Mouse (Mus musculus) gastrocnemius, postnatal 4 days (tissue): ENCODE data around the gene Fgfr3. TPM values are rescaled to one million over a fixed set of nuclear protein-coding genes. Genes with fewer than 3 reads are reported as not detected.

ENCODE experiments used
- DNase-seq, 2 experiments: peaks; one replicate each; pipeline ENCODE4 v3.0.0; 2021 to 2022; ENCODE audit warnings: low spot score in 2 of 2, mixed read lengths in 2 of 2
- total RNA-seq, 2 experiments: library from RNA; stranded (reverse); gene quantifications; 2 replicates each; pipeline ENCODE4 v1.2.3; 2021

The Fgfr3 gene
- total RNA-seq, 2 experiments from 2014 or later, result 2.2 to 2.6 TPM

DNA sequence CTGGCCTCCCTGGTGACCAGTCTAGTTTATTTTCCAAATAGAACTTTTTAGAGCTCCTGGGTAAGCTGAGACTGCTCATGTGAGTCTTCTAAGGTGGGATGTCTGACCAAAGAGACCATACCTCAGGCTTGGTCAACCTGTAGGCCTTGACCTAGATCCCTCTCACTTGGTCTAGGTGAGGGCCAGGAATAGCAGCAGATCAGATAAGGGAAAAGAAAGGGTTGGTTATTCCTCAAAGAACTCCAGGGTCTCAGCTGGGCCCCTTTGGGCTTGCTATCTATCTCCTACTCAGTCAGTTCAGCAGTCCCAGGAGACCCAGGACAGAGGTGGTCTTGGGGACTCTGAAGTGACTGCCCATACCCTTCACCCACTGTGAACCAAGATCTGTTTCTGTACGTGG is 23.9 kb upstream of the Fgfr3 start:
- DNase-seq, result no peak

DNA sequence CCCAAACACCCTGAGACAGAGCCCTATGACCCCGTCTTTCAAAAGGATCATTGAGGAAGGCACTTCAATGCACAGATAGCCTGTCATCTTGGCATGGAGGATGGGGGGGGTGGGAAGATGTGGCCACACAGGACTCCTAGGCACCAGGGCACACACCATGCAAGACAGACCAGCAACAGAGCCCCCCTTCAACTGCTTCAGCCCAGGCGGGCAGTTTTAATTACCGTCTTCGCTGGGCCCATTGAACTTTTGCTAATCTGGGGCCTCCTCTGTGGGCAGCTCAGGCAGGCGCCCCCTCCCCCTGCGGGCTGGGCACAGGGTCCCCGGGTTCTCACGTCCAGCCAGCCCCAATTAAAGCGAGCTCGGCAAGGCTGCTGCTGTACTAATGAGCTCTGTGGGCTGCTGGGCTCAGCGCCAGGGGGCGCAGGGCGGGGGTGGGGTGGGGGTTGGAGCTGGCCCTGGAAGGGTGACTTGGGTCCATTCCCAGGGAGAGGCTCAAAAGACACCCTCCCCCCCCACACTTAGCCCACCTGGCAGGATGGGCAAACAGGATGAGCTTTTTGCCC is 23.4 kb upstream of the Fgfr3 start:
- DNase-seq, result no peak

DNA sequence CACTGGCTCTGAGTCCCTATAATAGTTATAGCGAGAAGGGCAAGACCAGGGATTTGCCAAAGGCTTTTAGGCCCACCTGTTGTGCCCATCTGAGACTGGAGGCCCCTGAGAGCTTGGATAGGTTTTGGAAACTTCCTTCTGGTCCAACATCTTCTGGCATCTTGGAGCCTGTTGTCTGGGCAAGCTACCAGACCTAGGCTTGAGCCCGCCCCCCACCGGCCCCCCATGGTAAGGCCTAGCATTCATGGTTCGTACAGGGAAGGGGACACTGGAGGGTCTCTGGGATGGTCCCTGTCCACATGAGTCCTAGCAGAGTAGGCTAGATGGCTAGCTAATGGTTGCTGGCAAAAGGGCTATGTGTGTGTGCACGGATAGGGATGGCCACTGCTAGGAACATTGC is 22.8 kb upstream of the Fgfr3 start:
- DNase-seq, result no peak

DNA sequence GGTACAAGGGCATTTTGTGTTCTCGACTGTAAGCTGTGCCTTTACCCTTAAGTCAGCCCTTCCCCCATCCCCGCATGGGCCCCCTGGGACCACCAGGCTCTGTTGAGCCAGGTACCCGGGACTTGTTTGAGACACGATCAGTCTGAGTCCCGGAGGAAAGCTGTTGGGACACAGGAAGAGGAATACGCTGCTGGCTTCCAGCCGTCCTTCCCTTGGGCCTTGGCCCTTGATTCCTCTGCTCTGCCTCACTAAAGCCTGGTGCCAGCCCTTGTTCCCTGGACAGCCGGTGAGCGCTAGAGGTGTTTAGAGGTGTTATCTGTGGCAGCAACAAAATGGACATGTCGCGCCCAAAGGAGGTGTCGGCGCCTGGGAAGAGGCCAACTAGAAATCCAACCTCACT is 21.5 kb upstream of the Fgfr3 start:
- no peak for DNase-seq

DNA sequence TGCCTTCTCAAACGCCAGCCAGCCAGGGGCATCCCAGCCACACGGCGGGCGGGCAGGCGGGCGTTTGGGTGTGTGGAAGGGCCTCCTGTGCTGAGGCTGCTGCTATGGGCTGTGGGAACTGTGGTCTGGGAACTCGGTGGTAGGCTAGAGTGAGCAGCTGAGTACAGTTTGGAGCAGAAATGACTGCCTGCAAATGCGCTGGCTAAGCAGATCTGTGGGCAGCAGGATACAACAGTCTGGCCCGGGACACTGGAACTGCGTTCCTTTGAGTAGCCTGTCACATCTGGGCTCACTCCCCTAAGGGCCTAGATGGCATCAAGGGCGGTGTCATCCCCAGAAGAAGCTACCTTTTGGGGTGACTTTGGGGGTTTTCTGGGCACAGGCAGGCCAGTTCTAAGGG is 19.6 kb upstream of the Fgfr3 start:
- no peak for DNase-seq

DNA sequence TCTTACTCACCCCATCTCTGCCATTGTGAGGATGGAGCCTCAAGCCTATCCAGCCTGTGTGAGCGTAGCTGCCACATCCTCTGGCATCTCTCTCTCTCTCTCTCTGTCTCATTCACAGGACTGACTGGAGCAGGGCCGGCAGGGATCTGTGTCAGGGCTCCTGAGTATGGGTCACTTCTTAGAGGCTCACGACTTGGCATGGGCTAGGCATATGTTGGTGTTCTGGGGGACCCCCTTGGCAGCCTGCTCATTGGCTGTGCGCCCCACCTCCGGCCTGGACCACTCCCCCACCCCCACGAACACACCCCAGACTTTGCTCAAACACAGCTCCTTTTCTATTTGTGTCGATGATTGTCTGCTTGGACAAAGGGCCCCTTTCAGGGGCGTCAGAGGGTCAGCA is 17.5 kb upstream of the Fgfr3 start:
- DNase-seq, result no peak

DNA sequence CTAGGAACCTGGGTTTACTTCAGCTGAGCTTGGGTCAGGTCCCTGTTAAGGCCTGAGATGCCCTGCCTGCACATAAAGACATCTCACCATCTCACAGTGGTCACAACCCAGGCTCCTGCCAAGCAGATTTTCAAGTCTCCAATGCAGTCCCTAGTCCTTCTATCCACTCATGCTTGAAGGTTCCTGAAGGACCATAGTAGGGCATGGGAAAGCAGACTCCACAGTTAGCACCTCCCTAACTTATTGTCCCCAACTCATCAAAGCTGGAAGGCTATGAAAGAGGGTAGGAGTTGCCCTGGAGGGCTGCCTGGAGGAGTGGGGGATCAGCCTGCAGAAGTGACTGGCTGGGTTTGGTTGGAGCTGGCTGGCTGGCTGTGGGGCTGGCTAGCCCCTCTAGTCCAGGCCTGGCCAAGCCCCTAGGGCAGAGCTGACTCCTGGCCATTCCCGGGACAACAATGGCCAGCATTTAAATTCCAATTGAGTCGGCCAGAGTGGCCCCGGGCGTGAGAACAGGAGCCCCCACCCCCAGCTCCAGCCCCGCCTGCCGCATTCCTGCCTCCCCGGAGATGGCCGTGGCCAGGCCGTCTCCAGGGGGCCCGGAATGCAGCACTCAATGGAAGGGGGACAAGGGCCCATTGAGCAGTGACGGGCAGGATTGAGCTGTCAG is 16.4 kb upstream of the Fgfr3 start:
- DNase-seq, result no peak

DNA sequence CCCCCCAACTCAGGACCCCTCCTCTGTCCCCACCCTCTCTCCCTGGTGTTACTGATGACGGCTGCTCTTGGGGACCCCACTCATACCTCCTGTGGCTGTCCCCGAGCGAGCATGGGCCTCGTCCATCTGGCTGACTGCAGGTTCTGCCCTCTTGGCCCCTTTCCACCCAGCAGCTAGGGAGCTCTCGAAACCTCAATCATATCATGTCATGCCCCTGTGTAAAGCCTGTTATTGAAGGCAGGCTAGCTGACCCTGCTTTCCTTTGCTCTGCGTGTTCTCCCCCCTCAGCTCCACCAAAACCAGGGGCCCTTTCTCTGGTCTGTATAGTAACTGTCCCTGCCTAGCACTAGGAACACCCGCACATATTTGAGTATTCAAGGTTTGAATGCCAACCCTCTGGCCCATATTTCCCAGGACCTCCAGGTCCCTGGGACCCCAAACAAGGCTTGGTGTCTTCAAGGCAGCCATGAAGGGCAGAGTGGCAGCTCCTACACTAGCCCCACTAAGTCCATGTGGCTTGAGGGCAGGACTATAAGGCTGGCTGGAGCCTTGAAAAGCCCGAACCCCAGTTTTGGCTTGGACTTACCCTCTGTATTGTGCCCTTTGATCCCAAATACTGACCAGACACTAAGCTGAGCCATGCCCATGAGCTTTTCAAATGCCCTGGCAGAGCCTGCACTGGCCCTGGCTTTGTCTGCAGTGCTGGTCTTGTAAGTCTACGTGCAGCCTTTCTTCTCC is 15.7 kb upstream of the Fgfr3 start:
- no peak for DNase-seq

DNA sequence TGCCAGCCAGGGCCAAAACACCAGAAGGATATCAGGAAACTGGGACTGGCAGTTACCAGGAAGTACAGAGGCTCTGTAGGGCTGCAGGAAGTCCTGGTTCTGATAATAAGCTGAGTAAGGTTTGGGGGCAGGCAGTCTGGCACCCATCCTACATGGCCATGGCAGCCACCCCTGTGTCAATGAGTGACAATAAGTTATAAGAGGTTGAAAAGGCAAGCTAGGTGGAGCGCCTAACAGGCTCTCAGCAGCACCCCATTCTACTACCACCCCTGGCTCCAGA is 15.2 kb upstream of the Fgfr3 start:
- no peak for DNase-seq

DNA sequence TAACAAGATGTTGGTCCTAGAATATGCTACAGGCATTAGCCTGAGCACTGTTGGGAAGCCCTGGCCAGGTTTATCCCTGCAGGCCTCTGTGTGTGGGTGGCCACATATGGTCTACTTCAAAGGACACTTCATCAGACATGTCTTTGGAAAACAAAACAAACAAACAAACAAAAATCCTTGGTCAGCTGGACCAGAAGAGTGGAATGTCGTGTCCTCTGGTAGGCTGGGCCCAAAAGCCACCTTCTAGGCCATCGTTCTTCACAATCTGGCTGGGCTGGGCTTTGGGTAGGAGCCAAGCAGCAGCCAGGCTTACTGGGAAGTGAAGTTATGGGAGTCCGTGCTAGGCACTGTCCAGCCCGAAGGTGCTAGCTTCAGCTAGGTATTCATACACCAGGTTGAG is 14.3 kb upstream of the Fgfr3 start:
- no peak for DNase-seq

DNA sequence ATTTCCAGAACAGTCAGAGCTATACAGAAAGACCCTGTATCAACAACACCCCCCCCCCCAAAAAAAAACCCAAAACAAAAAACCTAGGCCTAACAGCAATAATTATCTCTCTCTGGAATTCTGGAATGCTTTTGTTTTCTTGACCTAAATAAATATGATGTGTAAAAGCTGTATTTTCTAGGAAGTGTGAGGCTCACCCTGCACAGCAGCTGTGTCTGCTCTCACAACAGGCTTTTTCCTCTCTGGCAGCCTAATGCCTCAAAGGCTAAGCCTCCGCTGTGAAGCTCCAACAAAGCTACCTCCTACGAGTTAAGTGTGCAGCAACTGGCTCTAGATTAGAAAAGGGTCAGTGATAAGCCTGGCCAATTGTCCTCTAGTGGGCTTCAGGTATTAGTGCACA is 12.4 kb upstream of the Fgfr3 start:
- no peak for DNase-seq

DNA sequence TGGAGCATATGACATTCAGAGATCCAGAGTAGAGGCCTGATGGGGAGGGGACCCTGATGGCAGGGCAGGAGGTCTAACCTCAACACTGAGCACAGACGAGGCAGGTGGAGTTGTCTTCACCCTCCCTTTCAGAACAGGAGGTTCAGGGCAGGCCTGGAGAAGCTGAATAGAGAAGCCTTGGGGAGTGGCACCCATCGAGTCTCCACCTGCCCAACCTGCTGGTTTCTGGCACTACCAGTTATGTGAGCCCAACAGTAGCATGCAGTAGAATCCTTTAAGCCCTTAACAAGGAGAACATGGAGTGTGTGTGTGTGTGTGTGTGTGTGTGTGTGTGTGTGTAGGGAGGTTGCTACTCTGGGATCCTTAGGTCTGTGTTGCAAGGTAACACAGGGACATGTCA is 8.9 kb upstream of the Fgfr3 start:
- no peak for DNase-seq

DNA sequence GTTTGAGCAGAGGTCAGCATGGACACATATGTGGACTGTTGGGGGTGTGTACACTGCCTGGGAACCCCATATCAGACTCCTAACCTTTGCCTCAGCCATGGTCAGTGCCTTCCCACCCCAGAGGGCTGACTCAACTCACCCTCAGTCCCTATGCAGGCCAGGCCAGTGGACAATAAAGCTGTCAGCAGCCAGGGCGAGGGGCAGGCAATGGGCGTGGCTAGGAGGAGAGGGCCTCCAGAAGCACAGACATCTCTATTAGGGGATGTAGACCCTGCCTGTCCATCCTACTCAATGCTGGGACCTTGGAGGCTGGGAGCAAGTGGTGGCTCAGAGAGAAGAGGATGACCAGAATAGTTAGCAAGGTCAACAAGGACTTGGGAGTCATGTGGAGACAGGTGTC is 6.3 kb upstream of the Fgfr3 start:
- DNase-seq, result no peak

DNA sequence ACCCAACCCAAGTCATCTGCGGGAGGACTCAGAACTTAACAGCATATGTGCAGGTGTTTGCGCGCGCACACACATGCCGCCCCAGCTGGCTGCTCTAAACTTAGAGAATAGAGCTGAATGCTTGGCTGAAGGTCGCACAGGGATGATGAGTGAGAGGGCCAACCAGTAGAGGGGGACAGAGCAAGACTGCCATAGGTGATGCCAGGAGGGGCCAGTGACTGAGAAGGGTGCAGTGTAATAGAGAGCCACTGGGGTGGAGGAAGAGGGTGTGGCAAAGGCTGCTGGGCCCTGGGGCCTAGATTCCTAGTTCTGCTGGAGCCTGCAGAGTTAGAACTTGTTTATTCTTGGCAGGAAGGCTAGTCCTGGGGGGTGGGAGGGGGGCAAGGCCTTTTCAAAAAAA is 5.0 kb upstream of the Fgfr3 start:
- no peak for DNase-seq

DNA sequence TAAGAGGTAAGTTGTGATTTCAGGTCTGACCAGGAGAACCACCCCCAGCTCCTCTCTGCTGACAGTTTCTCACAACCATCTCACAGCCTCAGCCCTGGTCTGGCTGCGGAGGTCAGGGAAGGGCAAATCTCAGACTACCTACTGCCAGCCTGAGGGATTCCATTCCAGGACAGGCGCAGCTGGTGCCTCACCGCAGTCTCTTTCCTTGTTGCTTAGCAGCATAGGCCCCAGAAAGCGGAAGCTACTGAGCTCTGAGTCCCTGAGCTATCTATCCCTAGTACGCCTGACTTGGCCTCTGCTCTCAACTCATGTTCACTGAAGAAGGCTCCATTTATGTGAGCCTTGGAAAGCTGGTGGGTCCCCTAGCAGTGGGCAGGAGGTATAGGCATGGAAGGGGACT is 3.0 kb upstream of the Fgfr3 start:
- DNase-seq, result no peak

DNA sequence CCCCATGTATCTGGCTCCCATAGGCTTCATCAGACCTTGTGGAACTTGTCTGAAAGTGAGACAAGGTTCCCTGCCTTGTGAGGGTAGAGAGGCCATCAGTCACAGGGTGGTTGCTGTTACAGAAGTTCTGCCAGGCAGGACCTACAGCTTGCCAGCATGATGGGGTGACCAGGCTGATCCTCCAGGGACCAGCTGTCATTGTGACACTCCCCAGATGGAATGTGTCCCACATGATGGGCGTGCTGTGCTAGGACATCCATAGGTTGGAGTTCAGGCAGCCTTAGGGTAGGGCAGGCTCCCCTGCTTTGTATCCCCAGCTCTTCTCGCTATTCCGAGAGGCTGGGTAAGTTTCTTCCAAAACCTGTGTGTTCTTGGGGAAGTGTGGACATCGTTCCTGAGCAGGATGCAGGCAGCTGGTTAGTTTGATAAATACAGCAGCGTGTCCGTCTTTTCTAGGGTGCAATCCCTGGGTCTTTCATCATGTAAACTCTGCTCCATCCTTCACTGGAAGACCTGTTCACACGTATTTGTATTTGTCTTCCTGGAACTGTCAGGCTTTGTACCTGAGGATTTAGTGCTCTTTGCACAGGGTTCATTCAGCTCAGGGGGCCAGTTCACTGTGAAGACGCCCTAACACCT is 503 bp upstream of the Fgfr3 start:
- DNase-seq, result no peak

DNA sequence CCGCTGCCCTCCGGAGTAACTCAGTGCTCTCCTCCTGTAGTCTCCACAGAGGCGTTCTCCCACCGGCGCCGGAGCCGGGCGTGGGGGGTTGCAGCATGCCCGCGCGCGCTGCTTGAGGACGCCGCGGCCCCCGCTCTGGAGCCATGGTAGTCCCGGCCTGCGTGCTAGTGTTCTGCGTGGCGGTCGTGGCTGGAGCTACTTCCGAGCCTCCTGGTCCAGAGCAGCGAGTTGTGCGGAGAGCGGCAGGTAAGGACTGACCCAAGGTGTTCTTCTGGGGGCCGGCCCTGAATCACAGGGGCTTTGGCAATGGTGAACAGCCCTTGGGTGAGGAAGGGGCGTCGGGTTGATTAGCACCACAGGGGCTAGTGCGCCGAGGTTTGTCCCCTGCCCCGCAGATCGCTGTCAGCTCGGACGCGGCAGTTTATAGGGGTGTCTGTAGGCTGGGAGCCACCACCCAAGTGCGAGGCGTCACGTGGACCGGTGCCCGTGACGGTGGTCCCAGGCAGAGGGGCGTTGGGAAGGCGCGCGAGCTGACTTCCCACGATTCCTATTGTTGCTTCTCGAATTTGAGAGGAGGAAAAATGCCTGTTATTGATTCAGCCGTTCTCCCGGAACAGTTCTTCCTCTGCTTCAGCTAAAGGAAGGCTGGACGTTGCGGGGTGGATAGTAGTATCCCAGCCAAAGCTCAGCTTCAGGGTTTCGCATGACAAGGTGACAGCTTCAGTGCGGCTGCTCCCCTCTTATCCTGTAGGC is 968 bp downstream of the Fgfr3 start:
- no peak for DNase-seq

DNA sequence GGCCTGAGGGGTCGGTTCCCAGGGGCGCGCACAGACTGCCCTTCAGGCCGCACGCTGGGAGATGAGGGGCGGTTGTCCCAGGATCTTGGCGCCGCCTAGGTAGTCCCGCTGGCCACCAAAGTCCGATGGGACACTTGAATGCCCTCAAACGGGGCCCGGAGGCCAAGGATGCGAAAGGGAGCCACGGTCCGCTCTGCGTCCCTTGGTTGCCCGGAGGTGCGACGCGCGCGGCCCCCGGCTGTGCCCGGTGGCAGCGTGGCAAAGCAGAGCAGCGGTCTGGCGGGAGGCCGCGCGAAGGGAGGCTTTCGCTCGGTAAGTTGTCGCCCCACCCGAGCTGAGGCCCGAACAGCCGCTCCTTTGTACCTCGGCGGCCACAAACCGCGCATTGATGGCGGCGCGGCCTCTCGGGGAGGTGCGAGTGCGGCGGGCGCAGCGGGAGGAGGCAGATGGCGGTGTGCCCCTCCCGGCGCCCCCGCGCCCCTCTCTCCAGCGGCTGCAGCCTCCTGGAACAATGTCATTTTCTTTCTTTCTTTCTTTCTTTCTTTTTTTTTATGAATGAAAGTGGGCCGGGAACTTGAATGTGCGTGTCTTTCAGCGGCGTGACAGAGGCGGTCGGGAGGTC is 1.7 kb downstream of the Fgfr3 start:
- DNase-seq, result no peak

DNA sequence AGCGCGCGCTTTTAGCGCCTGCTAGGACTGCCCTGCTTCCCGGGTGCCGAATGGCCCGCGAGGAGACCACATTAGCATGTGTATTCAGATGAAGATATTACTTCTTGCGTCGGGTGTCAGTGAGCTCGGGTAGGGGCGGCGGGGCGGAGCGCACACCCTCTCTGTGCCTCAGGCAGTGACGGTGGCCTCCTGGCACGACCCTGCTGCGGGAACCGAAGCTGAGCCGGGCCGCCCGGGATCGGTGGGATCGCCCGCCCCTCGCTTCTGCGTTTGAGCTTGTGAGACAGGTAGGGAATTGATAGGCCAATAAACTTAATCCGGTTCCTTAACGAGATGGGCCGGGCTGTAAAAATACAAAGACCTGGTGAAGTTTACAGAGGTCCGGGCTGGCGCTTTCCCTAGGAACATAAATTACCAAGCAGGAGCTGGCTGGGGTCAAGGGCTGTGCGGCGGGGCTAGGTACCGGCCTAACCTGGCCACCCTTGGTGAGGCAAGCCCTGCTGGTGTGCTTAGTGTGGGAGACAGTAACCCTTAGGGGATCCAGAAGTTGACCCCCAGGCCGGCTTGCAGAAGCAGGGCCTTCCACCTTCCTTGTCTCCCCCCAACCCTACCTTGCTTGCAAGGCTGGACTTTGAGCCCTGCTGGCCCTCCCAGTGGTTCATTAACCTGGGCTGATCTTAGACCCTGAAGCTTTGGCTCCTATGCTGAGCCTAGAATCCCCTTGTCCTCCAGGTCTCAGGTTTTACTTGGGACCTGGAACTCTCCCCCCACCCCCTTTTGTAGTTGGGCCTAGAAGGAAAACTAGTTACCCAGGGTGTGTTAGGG is 2.4 kb downstream of the Fgfr3 start:
- DNase-seq, result no peak

DNA sequence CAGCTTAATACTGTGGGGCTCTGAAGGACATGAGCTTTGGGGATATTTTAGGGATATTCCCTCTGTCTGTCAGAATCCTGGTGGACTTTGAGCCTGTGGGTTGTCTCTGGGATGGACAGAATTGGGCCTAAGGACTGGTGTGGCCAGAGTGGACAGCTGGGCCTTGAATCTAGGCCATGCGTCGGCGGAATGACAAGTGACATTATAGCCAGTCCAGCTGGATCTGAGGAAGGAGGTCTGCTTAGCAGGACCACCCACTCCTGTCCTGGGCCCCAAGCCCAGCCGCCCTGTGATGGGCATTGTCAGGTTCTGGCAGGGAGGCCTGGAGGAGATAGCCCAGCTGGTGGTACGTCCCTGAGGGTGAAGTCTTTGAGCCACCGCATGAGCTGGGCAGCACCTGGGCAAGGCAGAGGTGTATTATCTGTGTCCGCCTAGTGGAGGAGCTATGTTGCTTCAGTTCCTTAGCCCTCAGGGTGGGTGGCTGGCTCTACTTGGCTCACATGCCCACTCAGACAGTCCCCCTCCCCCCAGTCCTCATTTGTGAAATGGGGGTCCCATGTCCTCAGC is 4.7 kb downstream of the Fgfr3 start:
- no peak for DNase-seq
